Mouse (Mus musculus): ENCODE measurements around the gene Tmem260. TPM values are rescaled to one million over a fixed set of nuclear protein-coding genes. Genes with fewer than 3 reads are reported as not detected.

Tmem260 gene
- polyA plus RNA-seq (2012; fragmentation: generic; extraction: Trizol), result 1 to 10 TPM in 1 of 2 experiments, under 1 TPM in 1; 0.35 to 5.3 TPM

GRCm38 (mm10) chr14:48445984-48446683 is at the start of gene Tmem260:
Gene Tmem260, plus strand, starts transcription at chr14:48446124.

Other genes starting within 250 kb of the Tmem260 start
- gene Otx2, start 227.7 kb downstream of the Tmem260 start, polyA plus RNA-seq (2012; fragmentation: generic; extraction: Trizol), result not detected

All from C3H10T1/2 (cell line).